ENCODE assay signal across 9 mouse cellular contexts in the genomic region with DNA sequence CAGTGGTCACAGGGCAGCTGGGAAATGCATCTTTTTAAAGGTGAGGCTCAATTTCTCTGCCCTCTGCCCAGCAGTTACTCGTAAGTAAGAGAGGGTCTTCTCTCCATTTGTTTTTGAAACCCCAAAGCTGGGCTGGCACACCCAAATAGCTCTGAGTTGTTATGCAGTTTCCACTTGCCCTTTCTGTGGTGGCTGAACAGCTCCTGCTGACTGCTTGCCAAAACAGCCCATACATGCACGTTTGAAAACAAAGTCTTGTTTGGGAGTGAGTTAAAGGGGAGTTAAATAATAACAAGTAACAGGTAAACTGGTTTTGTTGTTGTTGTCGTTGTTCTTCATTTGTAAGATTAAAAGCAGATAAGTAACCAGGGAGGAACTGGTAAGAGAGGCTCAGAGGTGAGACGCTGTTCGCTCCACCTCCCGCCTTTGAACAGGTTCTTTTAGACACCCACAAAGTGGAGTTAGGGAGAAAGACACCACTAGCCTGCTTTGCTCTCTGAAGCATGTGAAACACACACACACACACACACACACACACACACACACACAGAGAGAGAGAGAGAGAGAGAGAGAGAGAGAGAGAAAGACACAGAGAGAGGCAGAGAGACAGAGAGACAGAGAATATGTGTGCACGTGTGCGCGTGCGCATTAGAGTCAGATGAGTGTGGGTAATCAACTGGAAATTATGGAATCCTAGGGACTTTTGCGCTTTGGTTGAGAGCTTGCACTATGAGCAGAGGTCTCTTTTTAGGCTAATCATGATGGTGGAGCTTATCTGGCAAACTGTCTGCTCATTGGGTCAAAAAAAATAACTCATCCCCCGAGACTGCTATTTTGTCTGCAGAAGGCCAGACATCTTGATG. TPM values are rescaled to one million over a fixed set of nuclear protein-coding genes. Genes with fewer than 3 reads are reported as not detected.
A peak's percentile ranks its signal among the peaks of the same experiment; 100 is the strongest.
DNase-seq lines count a peak whose midpoint lies in the region; ATAC-seq and TF ChIP-seq lines count a peak whose summit lies in the region.
"Had no signal": no experiment of that assay in that cellular context is flagged by ENCODE, and none has a peak within 500 bp of the region (broad histone marks: within the 10 kb centered on the region; RNA-seq: fewer than 3 reads in every experiment).

No protein-coding gene starts in this region.

- peaks cover 47% of the 10 kb centered on the region for H3K4me1 ChIP-seq in hindbrain, embryonic 13.5 days (replicated peaks)
- peaks cover 55% of the 10 kb centered on the region for H3K4me1 ChIP-seq in hindbrain, embryonic 10.5 days (replicated peaks)
- H3K4me1 ChIP-seq in embryonic facial prominence, embryonic 10.5 days = peaks cover 58% of the 10 kb centered on the region
- H3K4me1 ChIP-seq in limb, embryonic 13.5 days = peaks cover 57% of the 10 kb centered on the region
- peaks cover 15% of the 10 kb centered on the region for H3K4me1 ChIP-seq in cerebellum, adult 2 months (ENCODE audit: control insufficient read depth, insufficient read depth, low read length)

- no peaks in the 10 kb centered on the region for H3K36me3 ChIP-seq in hindbrain, embryonic 13.5 days
- 0 out of 2 replicates have a peak, but pooled peaks cover 10% of the 10 kb centered on the region for H3K36me3 ChIP-seq in hindbrain, embryonic 10.5 days
- H3K36me3 ChIP-seq in embryonic facial prominence, embryonic 10.5 days (replicated peaks) = peaks cover 24% of the 10 kb centered on the region
- H3K36me3 ChIP-seq in limb, embryonic 13.5 days = peaks cover 40% of the 10 kb centered on the region

- no peak for TF ChIP-seq POLR2A in cerebellum, adult 2 months (IDR thresholded peaks at IDR 0.05; ENCODE audit: borderline replicate concordance, insufficient read depth, low read length)

- WGBS in hindbrain, embryonic 13.5 days = 80% methylated on average over 12 of the region's 12 CpGs
- WGBS in hindbrain, embryonic 10.5 days = 85% methylated on average over 12 of the region's 12 CpGs
- 81% methylated on average over 12 of the region's 12 CpGs for WGBS in embryonic facial prominence, embryonic 10.5 days
- 75% methylated on average over 12 of the region's 12 CpGs for WGBS in limb, embryonic 13.5 days
- WGBS in cerebellum, adult 2 months = 67% methylated on average over 12 of the region's 12 CpGs

- no peak for ATAC-seq in hindbrain, embryonic 13.5 days (ENCODE audit: low FRiP score)
- ATAC-seq in limb, embryonic 13.5 days (ENCODE audit: low FRiP score, low read depth) = no peak
- no peak for ATAC-seq in granulocyte monocyte progenitor cell, adult 5-6 weeks (replicated peaks; ENCODE audit: poor library complexity, severe bottlenecking)

- no peak overlapping the region for H3K27ac ChIP-seq in hindbrain, embryonic 13.5 days
- H3K27ac ChIP-seq in hindbrain, embryonic 10.5 days = no peak overlapping the region
- H3K27ac ChIP-seq in embryonic facial prominence, embryonic 10.5 days (replicated peaks) = no peak overlapping the region
- H3K27ac ChIP-seq in limb, embryonic 13.5 days = no peak overlapping the region
- H3K27ac ChIP-seq in cerebellum, adult 2 months (ENCODE audit: insufficient read depth, low read length) = no peak overlapping the region

- peaks cover 42% of the 10 kb centered on the region for H3K27me3 ChIP-seq in hindbrain, embryonic 13.5 days
- peaks cover 53% of the 10 kb centered on the region for H3K27me3 ChIP-seq in hindbrain, embryonic 10.5 days (ENCODE audit: insufficient read depth, poor library complexity, severe bottlenecking)
- H3K27me3 ChIP-seq in embryonic facial prominence, embryonic 10.5 days (replicated peaks; ENCODE audit: low read depth, poor library complexity, severe bottlenecking) = peaks cover 43% of the 10 kb centered on the region
- H3K27me3 ChIP-seq in limb, embryonic 13.5 days = peaks cover 3% of the 10 kb centered on the region; the same call in 1 of the 2 replicates
- no peaks in the 10 kb centered on the region for H3K27me3 ChIP-seq in cerebellum, adult 2 months (ENCODE audit: control insufficient read depth, insufficient read depth, low read length)

- TF ChIP-seq CTCF in cerebellum, adult 2 months (IDR thresholded peaks at IDR 0.05; ENCODE audit: borderline replicate concordance, insufficient read depth, low read depth, low read length) = no peak

- H3K9ac ChIP-seq in hindbrain, embryonic 13.5 days = no peak overlapping the region
- peak overlapping the region; percentile 21; the same call in 1 of the 2 replicates for H3K9ac ChIP-seq in limb, embryonic 13.5 days

- no peak for DNase-seq in hindbrain, embryonic 10.5 days (ENCODE audit: low spot score)
- peak; percentile 82 for DNase-seq in A20 (ENCODE audit: low read depth, low spot score)
- no peak for DNase-seq in embryonic facial prominence, embryonic 10.5 days (ENCODE audit: low spot score)
- no peak for DNase-seq in cerebellum, adult 2 months
- DNase-seq in frontal cortex, postnatal 14 days (ENCODE audit: low spot score in 2 of 2) = no peak
- DNase-seq: thymus, adult 18-20 months had no signal

- no peak overlapping the region for H3K4me3 ChIP-seq in hindbrain, embryonic 13.5 days
- H3K4me3 ChIP-seq in hindbrain, embryonic 10.5 days = no peak overlapping the region
- H3K4me3 ChIP-seq in embryonic facial prominence, embryonic 10.5 days = peak overlapping the region; percentile 85; the same call in 1 of the 2 replicates
- peak overlapping the region; percentile 85 for H3K4me3 ChIP-seq in limb, embryonic 13.5 days
- H3K4me3 ChIP-seq in cerebellum, adult 2 months (replicated peaks; ENCODE audit: insufficient read depth, low read depth, low read length) = no peak overlapping the region

- peak overlapping the region; percentile 6; the same call in 1 of the 2 replicates for H3K4me2 ChIP-seq in hindbrain, embryonic 13.5 days
- H3K4me2 ChIP-seq in limb, embryonic 13.5 days (replicated peaks) = peak overlapping the region; percentile 100

- H3K9me3 ChIP-seq in hindbrain, embryonic 13.5 days = no peaks in the 10 kb centered on the region
- no peaks in the 10 kb centered on the region for H3K9me3 ChIP-seq in hindbrain, embryonic 10.5 days
- H3K9me3 ChIP-seq in embryonic facial prominence, embryonic 10.5 days = no peaks in the 10 kb centered on the region
- no peaks in the 10 kb centered on the region for H3K9me3 ChIP-seq in limb, embryonic 13.5 days

RNA-seq across cellular contexts. Expression of gene Itpkb, which starts 5.5 kb away (rescaled TPM):
- polyA plus RNA-seq in hindbrain, embryonic 13.5 days (2015; fragmentation: Nextera tagmentation; extraction: Ambion mirVana) = 2.6 and 3.4 TPM in 2 replicates
- polyA plus RNA-seq in hindbrain, embryonic 10.5 days (2016; fragmentation: Nextera tagmentation; extraction: Ambion mirVana) = 3.7 and 4.2 TPM in 2 replicates
- 4.9 and 6.2 TPM in 2 replicates for polyA plus RNA-seq in embryonic facial prominence, embryonic 10.5 days (2016; fragmentation: Nextera tagmentation; extraction: Ambion mirVana)
- polyA plus RNA-seq in limb, embryonic 13.5 days (2015; fragmentation: Nextera tagmentation; extraction: Ambion mirVana) = 9.5 and 10.1 TPM in 2 replicates
- polyA plus RNA-seq in cerebellum, adult 2 months (2012; rRNA removed) = 31.8 and 34.1 TPM in 2 replicates
- total RNA-seq in granulocyte monocyte progenitor cell, adult 5-6 weeks (2014; fragmentation: Nextera tagmentation) = 18.7 and 19.6 TPM in 2 replicates
- 9.6 and 13.3 TPM in 2 replicates for total RNA-seq in granulocyte monocyte progenitor cell, adult 5-6 weeks (2017)

Comparison
In these comparisons a context has a peak if more than half of its experiments do, and no peak if none do; other contexts are left out.
1. H3K4me3 ChIP-seq: peak in embryonic facial prominence, embryonic 10.5 days (single experiment) and limb, embryonic 13.5 days (single experiment); none in hindbrain, embryonic 13.5 days (single experiment), hindbrain, embryonic 10.5 days (single experiment) and cerebellum, adult 2 months (single experiment).